20 mouse cellular contexts compared by ENCODE assay signal in the genomic region with DNA sequence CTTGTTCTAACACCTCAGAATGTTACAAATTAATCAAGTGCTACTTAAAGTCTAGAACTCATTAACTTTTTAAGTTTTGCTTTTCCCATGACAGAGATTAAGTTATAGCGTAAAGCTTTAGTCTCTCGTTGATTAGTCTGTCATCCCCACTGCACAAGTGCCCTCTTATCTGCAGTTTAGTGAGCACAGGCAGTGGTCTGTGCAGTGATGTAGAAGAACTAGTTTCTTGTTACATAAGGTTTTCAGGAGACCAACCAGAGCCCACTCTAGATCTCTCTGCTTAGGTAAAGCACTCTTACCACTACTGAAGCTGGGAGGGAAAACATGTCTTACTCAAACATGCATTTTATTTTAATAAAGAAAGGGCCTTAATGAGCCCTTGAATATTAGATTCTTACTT.
DNase-seq lines count a peak whose midpoint lies in the region; ATAC-seq and TF ChIP-seq lines count a peak whose summit lies in the region.
"Had no signal": no experiment of that assay in that cellular context is flagged by ENCODE, and none has a peak within 500 bp of the region (broad histone marks: within the 10 kb centered on the region; RNA-seq: fewer than 3 reads in every experiment).

No protein-coding gene starts in this region.

- H3K27me3 ChIP-seq in forebrain, embryonic 14.5 days (replicated peaks; ENCODE audit: control insufficient read depth, insufficient read depth, low read length) = no peaks in the 10 kb centered on the region
- no peaks in the 10 kb centered on the region for H3K27me3 ChIP-seq in forebrain, postnatal 0 days (ENCODE audit: insufficient read depth, low read length)
- no peaks in the 10 kb centered on the region for H3K27me3 ChIP-seq in lung, embryonic 16.5 days (ENCODE audit: control insufficient read depth, insufficient read depth, low read depth, low read length)
- no peaks in the 10 kb centered on the region for H3K27me3 ChIP-seq in kidney, embryonic 15.5 days
- H3K27me3 ChIP-seq: CH12.LX; midbrain, embryonic 12.5 days had no signal

- no peak overlapping the region for H3K9ac ChIP-seq in forebrain, embryonic 14.5 days (ENCODE audit: low read length)
- no peak overlapping the region for H3K9ac ChIP-seq in forebrain, postnatal 0 days
- H3K9ac ChIP-seq in lung, embryonic 16.5 days (ENCODE audit: low read length) = no peak overlapping the region
- H3K9ac ChIP-seq in kidney, embryonic 15.5 days = no peak overlapping the region
- H3K9ac ChIP-seq: midbrain, embryonic 12.5 days had no signal

- no peaks in the 10 kb centered on the region for H3K36me3 ChIP-seq in forebrain, embryonic 14.5 days (ENCODE audit: control insufficient read depth, insufficient read depth, low read length)
- no peaks in the 10 kb centered on the region for H3K36me3 ChIP-seq in forebrain, postnatal 0 days (ENCODE audit: insufficient read depth)
- H3K36me3 ChIP-seq in lung, embryonic 16.5 days (ENCODE audit: control insufficient read depth, insufficient read depth, low read length) = no peaks in the 10 kb centered on the region
- H3K36me3 ChIP-seq in kidney, embryonic 15.5 days = no peaks in the 10 kb centered on the region
- H3K36me3 ChIP-seq: midbrain, embryonic 12.5 days had no signal

- H3K4me2 ChIP-seq in forebrain, embryonic 14.5 days (ENCODE audit: low read length) = no peak overlapping the region
- H3K4me2 ChIP-seq in forebrain, postnatal 0 days (ENCODE audit: low read depth) = no peak overlapping the region
- H3K4me2 ChIP-seq in lung, embryonic 16.5 days (ENCODE audit: low read depth, low read length) = no peak overlapping the region
- H3K4me2 ChIP-seq in kidney, embryonic 15.5 days = no peak overlapping the region
- H3K4me2 ChIP-seq: midbrain, embryonic 12.5 days had no signal

- H3K9me3 ChIP-seq in forebrain, embryonic 14.5 days (replicated peaks; ENCODE audit: control insufficient read depth, low read length) = no peaks in the 10 kb centered on the region
- no peaks in the 10 kb centered on the region for H3K9me3 ChIP-seq in forebrain, postnatal 0 days (ENCODE audit: low read length)
- H3K9me3 ChIP-seq in lung, embryonic 16.5 days (ENCODE audit: control insufficient read depth, low read length) = no peaks in the 10 kb centered on the region
- H3K9me3 ChIP-seq in kidney, embryonic 15.5 days (replicated peaks) = no peaks in the 10 kb centered on the region
- H3K9me3 ChIP-seq: midbrain, embryonic 12.5 days had no signal

- no peak for TF ChIP-seq POLR2A in lung, adult 2 months (IDR thresholded peaks at IDR 0.05; ENCODE audit: borderline replicate concordance, extremely low read depth, low read depth, low read length)

- ATAC-seq in forebrain, embryonic 14.5 days = 0 out of 2 replicates have a peak, but pooled peaks have one; percentile 29
- ATAC-seq in forebrain, postnatal 0 days = no peak
- peak; percentile 78 for ATAC-seq in lung, embryonic 16.5 days (ENCODE audit: low read depth)
- ATAC-seq in kidney, embryonic 15.5 days (replicated peaks; ENCODE audit: low FRiP score) = peak; percentile 95
- ATAC-seq: hindbrain, embryonic 16.5 days; intestine, postnatal 0 days had no signal

- no peak overlapping the region for H3K4me3 ChIP-seq in forebrain, embryonic 14.5 days (ENCODE audit: low read depth, low read length)
- no peak overlapping the region for H3K4me3 ChIP-seq in forebrain, postnatal 0 days (ENCODE audit: low read depth, low read length)
- H3K4me3 ChIP-seq in lung, embryonic 16.5 days (ENCODE audit: low read length) = no peak overlapping the region
- no peak overlapping the region for H3K4me3 ChIP-seq in lung, adult 2 months (replicated peaks; ENCODE audit: extremely low read depth, low read depth, low read length)
- no peak overlapping the region for H3K4me3 ChIP-seq in kidney, embryonic 15.5 days (replicated peaks)
- H3K4me3 ChIP-seq: heart, adult 2 months; midbrain, embryonic 12.5 days had no signal

- peak; percentile 1 for DNase-seq in forebrain, embryonic 14.5 days (ENCODE audit: low spot score)
- no peak for DNase-seq in forebrain, postnatal 0 days
- no peak for DNase-seq in lung, adult 2 months
- DNase-seq in cerebellum, adult 11-12 months = no peak
- no peak for DNase-seq in frontal cortex, adult 2 months (ENCODE audit: extremely low spot score in 1 of 2, low spot score in 1 of 2)
- DNase-seq: adrenal gland, postnatal 36 days; cerebellum, adult 8-10 months; gastrocnemius, postnatal 10 days; heart, adult 2 months; heart, postnatal 4 days; left cerebral cortex, postnatal 4 days; liver; right cerebral cortex, adult 18-20 months; thymus, postnatal 36 days had no signal

- H3K27ac ChIP-seq in forebrain, embryonic 14.5 days (ENCODE audit: low read depth, low read length) = no peak overlapping the region
- H3K27ac ChIP-seq in forebrain, postnatal 0 days (ENCODE audit: low read depth, low read length) = no peak overlapping the region
- H3K27ac ChIP-seq in lung, embryonic 16.5 days (ENCODE audit: low read length) = no peak overlapping the region
- H3K27ac ChIP-seq in kidney, embryonic 15.5 days = peak overlapping the region; percentile 78
- H3K27ac ChIP-seq: heart, adult 2 months; midbrain, embryonic 12.5 days had no signal

- 10% methylated on average over 2 of the region's 2 CpGs for WGBS in forebrain, embryonic 14.5 days
- WGBS in forebrain, postnatal 0 days = 26% methylated on average over 2 of the region's 2 CpGs
- 41% methylated on average over 2 of the region's 2 CpGs for WGBS in lung, embryonic 16.5 days
- 72% methylated on average over 2 of the region's 2 CpGs for WGBS in lung, adult 2 months
- WGBS in kidney, embryonic 15.5 days = 38% methylated on average over 2 of the region's 2 CpGs

- TF ChIP-seq CTCF in forebrain, postnatal 0 days (IDR thresholded peaks at IDR 0.05; ENCODE audit: low read depth) = no peak
- TF ChIP-seq CTCF in lung, adult 2 months (IDR thresholded peaks at IDR 0.05; ENCODE audit: insufficient read depth, low read length) = no peak

- no peaks in the 10 kb centered on the region for H3K4me1 ChIP-seq in forebrain, embryonic 14.5 days (ENCODE audit: control insufficient read depth, insufficient read depth, low read length)
- no peaks in the 10 kb centered on the region for H3K4me1 ChIP-seq in forebrain, postnatal 0 days (ENCODE audit: insufficient read depth)
- no peaks in the 10 kb centered on the region for H3K4me1 ChIP-seq in lung, embryonic 16.5 days (replicated peaks; ENCODE audit: control insufficient read depth, insufficient read depth, low read length)
- no peaks in the 10 kb centered on the region for H3K4me1 ChIP-seq in lung, adult 2 months (ENCODE audit: control insufficient read depth, insufficient read depth, low read length)
- peaks cover 5% of the 10 kb centered on the region; the same call in 1 of the 2 replicates for H3K4me1 ChIP-seq in kidney, embryonic 15.5 days
